Mouse (Mus musculus): Measurements from ENCODE around the gene Arfgef2. TPM values are rescaled to one million over a fixed set of nuclear protein-coding genes. Genes with fewer than 3 reads are reported as not detected.

Gene Arfgef2
- total RNA-seq, 1 experiment from 2014 or later: 17.1 TPM

DNA sequence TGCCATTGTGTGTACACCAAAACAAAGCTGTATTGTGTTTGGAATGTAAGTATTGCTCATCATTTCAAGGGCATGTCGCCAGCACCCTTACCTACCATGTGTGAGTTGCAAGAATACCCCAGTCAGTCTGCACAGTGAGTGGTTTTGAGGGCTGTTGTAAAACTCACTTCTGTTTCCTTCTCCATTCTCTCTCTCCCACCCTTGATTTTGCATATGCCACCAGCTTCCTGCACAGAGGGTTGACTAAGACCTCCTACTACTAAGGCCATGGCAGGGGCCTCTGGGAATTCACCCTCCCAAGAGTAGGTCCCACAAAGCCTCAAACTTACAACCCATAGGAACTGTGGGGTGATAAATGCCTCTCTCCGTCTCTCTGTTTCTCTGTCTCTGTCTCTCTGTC lies 4.0 kb upstream of the Arfgef2 start:
- no peak for ATAC-seq (replicated peaks; ENCODE audit: insufficient number of reproducible peaks, low FRiP score, low TSS enrichment, poor library complexity, severe bottlenecking)

DNA sequence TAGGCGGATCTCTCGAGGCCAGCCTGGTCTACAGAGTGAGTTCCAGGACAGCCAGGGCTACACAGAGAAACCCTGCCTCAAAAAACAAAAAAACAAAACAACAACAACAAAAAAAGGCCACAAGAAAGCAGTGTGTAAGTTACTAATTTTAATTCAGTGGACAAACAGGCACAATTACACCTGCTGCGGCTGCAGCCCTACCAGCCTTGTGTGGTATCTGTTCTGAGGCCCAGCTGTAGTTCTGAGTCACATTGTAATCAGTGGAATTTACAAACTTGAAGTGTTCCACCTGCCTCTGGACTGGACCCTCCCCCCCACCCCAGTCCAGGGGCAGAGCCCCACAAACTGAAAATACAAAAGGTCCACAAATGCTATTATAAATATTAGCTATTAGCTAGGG lies 2.1 kb upstream of the Arfgef2 start:
- ATAC-seq (replicated peaks; ENCODE audit: insufficient number of reproducible peaks, low FRiP score, low TSS enrichment, poor library complexity, severe bottlenecking): no peak

DNA sequence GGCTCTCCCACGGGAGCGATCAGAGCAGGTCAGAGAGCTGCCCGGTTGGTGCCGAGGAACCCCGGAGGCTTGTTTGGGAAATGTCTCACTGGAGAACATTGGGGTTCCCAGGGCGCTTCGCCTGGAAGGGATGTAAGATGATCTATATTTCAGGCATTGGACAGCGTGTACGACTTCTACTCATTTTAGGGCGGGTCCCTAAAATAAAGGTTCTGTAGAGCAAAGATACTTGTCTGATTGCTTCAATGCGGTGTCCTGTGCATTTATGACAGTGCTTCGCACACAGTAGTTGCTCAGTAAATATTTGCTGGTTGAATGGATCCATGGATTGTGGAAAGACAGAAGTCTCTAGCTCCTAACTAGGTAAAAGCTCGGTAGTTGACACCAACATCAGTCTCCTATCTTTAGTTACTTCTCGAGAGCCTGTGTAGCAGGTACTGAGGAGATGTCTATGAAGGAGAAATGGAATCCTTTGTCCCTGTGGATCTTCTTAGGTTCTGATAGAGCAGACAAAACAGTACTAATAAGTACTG lies 851 bp downstream of the Arfgef2 start:
- no peak for ATAC-seq (replicated peaks; ENCODE audit: insufficient number of reproducible peaks, low FRiP score, low TSS enrichment, poor library complexity, severe bottlenecking)

DNA sequence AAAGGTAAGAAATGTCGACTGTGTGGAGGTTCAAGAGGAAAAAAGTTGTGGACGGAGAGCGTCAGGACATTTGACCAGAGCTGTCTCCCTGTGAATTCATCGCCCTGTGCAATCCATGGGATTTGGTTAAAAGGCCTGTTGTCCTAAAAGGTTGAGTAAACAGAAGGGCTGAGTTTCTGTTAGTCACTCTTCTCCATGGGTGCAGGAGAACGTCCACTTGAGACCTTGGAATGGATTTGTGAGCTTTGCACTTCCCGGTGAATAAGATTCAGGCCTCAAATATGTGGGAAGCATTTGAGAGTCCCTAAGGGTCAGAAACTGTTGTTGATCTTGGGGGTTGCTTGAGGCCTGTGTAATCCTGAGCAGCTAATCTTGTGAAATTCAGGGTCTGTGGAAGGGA lies 1.4 kb downstream of the Arfgef2 start:
- ATAC-seq (replicated peaks; ENCODE audit: insufficient number of reproducible peaks, low FRiP score, low TSS enrichment, poor library complexity, severe bottlenecking): no peak

DNA sequence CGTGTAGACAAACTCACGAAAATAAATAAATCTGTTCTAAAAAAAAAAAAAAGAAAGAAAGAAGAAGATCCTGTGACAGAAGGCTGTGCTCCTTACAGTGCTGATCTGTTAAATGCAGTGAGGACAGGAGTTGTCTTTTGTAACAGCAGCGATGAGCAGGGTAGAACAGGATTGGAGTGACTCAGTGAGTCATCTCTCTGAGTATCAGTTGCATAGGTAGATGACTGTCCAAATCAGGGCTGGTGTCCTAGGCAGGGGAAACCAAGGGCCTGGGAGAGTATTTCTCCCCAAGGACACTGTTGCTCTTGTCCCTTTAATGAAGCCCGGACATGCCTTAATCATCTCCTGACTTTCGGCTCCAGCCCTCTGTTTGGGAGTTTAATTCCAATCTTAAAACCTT lies 4.1 kb downstream of the Arfgef2 start:
- no peak for ATAC-seq (replicated peaks; ENCODE audit: insufficient number of reproducible peaks, low FRiP score, low TSS enrichment, poor library complexity, severe bottlenecking)

DNA sequence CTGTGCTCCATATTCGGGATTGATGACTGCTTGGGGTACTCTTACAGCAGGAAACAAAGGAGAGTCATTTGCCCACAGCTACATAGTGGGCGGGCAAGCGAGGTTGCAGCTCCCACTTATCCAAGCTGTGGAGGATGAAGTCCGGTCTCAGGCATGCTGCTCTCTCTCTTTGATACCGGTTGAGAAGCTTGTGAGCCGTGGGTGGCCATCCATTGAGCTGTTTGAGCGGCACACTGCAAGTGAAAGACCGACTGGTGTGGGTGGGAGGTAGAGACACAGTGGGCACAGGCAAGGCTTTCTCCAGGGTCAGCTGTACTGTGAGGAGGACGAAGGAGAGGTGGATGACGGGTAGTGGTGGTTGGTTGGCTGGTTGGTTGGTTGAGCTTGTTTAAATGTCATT lies 5.4 kb downstream of the Arfgef2 start:
- ATAC-seq (replicated peaks; ENCODE audit: insufficient number of reproducible peaks, low FRiP score, low TSS enrichment, poor library complexity, severe bottlenecking): 0 out of 2 replicates have a peak, but pooled peaks have one; percentile 22

DNA sequence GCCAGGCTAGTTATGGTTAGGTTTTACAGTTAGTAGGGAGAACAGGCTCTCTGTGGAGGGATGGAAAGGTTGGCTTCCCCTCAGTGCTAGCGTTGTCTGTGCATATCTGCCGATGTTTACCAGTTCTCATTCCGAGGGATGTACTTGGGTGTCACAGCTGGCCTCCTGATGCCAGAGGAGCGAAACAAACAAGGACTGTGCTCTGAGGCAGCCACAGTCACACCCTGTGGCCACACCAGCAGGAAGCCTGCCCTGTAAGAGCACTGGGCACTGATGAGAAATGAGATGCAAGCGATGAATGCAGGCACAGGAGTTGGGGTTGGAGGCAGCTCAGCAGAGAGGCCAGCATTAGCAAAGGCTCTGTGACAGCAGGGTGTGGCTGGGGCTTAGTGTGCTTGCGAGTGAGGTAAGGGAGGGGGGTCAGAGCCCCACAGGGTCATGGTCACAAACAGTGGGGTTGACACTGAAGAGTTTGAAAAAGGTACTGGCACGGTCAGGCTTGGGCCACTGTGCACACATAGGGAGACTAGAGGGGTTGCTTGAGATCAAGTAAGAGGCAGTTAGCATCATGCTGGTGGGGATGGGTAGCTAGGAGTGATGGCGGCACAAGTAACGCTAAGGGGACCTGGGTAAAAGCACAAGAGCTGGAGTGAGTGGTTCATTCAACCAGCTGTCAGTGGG lies 13.2 kb downstream of the Arfgef2 start:
- ATAC-seq (replicated peaks; ENCODE audit: insufficient number of reproducible peaks, low FRiP score, low TSS enrichment, poor library complexity, severe bottlenecking): peak; percentile 11; the same call in 1 of the 2 replicates

DNA sequence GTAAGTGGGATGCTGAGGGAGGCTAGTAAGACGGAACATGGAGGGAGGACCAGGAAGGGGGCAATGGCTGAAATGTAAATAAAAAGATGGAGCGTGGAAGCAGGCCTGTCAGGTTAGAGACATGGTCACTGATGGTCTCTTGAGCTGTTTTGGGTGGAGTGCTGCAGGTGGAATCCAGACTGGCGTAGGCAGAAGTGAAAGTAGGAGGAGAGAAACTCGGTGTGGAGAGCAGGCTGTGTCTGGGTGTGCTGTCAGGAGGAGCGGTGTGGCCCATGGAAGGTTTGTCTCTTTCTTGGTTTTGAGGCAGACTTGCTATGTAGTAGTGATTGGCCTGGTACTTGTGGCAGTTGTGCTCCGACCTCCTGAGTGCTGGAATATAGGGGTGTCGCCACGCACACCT lies 14.5 kb downstream of the Arfgef2 start:
- no peak for ATAC-seq (replicated peaks; ENCODE audit: insufficient number of reproducible peaks, low FRiP score, low TSS enrichment, poor library complexity, severe bottlenecking)

DNA sequence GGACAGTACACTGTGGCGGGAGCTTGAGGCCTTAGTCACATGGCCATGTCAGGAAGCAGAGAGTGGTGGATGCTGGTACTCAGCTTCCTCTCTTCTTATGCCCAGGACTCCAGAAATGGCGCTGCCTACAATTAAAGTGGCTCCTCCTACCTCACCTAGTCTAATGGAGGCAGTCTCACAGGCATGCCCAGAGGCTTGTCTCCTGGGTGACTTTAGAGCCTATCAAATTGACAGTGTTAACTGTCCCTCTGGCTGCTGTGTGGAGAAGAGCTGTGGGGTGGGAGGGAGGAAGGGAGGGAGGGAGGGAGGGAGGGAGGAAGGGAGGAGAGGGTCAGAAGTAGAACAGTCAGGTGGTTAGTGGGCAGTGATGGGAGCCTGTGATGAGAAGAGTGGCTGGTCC lies 15.5 kb downstream of the Arfgef2 start:
- no peak for ATAC-seq (replicated peaks; ENCODE audit: insufficient number of reproducible peaks, low FRiP score, low TSS enrichment, poor library complexity, severe bottlenecking)

DNA sequence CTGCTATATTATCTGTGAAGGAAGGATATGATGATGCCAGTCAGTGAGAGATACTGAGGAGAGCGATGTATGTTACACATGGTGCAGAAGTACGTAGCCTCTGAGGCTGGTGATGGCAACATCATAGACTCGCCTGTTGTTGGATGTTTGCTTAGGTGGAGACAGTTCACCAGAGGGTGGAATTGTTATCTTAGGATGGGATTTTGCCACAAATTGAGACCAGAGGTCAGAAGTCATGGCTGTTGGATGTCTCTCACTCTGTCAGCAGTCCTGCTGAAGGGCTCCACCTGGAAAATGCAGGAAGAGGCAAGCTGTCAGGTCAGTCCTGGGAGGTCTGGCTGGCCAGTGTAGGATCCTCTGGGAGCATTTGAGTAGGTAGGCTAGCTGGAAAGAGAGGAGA lies 16.0 kb downstream of the Arfgef2 start:
- ATAC-seq (replicated peaks; ENCODE audit: insufficient number of reproducible peaks, low FRiP score, low TSS enrichment, poor library complexity, severe bottlenecking): no peak

DNA sequence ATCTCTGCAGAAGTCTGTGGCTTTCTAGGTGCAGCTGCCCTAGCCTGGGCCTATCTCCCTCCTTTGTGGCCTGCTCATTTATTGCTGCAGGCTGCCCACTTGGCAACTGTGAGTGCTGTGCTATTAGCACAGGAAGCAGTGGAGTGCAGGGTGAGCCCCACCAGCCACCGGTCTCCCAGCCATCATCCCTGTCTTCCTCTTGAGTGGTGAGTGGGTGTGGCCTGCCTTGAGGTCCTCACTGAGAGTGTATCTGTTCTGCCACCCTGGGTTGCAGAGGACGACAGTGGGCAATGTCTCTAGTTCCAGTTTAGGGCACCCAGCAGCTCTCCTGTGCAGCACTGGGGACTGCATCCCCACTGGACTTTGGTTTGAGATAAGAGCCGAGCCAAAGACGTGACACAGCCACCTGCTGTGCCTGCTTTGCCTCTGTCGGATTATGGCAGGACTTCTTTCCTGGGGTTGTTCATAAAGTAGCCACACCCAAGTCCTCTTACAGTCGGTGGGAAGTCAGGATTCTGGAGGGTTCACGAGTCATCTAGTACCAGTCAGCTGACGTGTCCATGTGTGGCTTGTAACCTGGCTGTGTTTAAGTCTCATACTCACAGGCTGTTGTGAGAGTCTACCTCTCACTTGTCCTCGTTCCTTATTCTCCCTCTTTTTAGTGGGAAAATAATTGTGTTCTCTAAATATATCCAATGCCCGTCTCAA lies 16.9 kb downstream of the Arfgef2 start:
- ATAC-seq (replicated peaks; ENCODE audit: insufficient number of reproducible peaks, low FRiP score, low TSS enrichment, poor library complexity, severe bottlenecking): no peak

DNA sequence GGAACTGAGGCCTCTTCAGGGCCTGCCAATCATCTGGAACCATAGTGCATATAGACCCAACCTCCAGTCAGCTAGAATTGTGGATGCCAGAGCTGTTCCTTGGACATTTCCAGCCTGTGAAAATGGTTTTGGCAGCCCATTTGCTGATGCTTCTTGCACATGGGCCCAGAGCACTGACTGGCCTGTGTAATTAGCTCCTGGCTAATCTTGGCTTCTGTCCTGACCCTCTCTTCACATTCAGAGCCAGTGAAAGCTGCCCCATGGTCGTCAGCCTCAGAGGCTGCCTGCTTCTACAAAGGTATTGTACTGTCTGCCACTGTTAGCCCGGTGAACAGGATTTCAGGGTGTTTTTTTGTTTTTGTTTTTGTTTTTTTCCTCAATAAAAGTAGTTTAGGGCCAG lies 17.5 kb downstream of the Arfgef2 start:
- ATAC-seq (replicated peaks; ENCODE audit: insufficient number of reproducible peaks, low FRiP score, low TSS enrichment, poor library complexity, severe bottlenecking): no peak

DNA sequence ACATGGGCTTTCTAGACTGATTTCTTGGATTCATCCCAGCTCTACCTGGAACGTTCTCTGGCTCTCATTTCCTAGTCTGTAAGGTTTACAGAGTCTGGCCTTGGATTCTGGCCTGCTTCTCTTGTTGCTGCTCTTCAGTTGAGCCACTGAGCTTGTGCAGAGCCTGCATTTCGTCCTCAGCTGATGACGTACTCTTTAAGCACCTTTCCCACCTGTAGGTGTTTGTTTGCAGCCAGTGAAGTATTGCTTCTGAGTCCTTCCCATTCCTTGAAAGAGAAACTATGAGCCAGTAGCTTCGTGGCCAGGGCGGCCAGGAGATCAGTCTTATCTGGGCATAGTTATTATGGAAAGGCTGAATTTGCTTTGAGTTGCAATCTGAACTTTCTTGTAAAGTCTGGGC lies 19.0 kb downstream of the Arfgef2 start:
- no peak for ATAC-seq (replicated peaks; ENCODE audit: insufficient number of reproducible peaks, low FRiP score, low TSS enrichment, poor library complexity, severe bottlenecking)

DNA sequence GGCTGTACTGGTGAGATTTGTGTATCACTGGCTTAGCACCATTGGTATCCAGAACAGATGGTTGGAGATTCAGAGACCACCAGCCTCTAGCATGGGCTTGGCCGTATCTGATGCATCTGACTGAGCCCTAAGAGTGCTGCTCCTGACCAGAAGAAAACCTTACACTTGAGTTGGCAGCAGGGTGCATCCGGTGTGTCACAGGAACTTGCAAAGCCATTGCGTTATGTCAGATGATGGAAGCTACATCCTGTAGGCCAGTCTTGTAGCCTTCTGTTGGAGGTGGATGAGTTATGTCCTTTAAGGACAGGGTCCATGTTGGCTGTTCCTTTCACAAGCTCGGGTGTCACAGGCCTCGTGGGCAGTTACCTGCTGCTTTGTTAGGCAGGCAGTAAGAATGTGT lies 19.6 kb downstream of the Arfgef2 start:
- no peak for ATAC-seq (replicated peaks; ENCODE audit: insufficient number of reproducible peaks, low FRiP score, low TSS enrichment, poor library complexity, severe bottlenecking)

DNA sequence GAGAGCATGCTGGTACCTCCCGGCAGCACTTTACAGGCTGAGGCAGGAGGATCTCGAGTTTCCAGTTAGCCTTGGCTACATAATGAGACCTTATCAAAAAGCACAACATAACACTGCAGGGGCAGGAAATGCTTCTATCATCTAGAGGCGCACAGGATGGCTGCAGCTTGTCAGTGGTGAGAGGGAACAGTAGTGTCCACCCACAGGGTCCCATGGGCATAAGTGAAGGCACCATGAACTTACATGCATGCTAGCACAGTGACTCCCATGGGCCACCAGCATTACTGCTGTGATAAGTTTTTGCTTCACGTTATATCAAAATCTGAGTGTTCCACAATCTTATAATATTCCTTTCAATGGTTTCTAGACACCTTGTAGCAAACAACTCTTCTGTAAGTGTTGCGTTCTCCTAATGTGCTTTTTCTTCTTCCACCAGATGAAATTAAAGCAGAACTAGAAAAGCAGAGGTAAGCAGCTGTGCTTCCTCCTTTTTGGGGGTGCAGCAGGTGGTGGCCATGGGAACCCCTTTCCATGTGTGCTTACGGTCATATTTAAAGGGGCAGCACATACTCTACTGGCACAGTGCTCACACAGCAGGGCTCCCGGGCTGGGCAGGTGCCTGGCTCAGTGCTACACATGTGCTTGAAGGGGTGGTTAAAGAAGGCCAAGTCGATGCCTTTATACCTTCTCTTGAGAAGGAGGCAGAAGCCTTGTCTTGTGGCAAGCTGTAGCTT lies 21.3 kb downstream of the Arfgef2 start:
- ATAC-seq (replicated peaks; ENCODE audit: insufficient number of reproducible peaks, low FRiP score, low TSS enrichment, poor library complexity, severe bottlenecking): 0 out of 2 replicates have a peak, but pooled peaks have one; percentile 40

DNA sequence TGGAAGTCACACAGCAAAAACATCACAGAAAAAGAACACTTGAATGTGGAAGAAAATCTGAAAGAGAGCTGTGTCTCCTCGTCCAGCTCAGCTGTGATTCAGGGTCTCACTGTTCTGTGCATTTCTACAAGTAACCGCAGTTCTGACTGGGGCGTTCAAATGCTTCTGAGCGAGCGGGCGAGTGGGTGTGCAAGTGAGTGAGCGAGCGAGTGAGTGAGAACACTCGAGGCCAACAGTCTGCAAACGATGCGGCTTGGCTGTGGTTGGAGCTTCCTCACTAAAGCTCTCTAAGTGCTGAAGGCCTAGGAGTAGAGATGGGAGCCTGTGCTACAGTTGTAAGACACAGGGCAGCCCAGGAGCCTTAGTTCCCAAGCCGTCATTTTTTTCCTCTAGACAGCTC lies 22.9 kb downstream of the Arfgef2 start:
- ATAC-seq (replicated peaks; ENCODE audit: insufficient number of reproducible peaks, low FRiP score, low TSS enrichment, poor library complexity, severe bottlenecking): no peak

DNA sequence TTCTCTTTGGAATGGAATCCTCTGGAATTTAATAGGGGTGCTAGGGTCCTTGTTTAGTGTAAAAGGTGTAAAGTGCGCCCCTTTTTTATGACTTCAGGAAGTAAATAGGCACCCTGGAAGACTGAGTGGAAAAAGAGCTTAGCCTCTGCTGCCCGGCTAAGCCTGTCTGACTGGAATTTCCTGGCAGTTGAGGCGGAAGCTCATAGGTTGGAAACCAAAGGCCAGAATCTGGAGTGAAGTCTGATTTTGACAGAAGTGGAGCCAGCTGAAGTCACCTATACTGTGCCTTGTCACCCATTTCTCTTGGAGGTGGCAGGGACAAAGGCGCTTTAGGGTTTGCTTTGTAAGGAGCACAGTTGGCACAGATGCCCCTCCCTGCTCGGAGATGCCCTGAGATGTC lies 25.0 kb downstream of the Arfgef2 start:
- no peak for ATAC-seq (replicated peaks; ENCODE audit: insufficient number of reproducible peaks, low FRiP score, low TSS enrichment, poor library complexity, severe bottlenecking)

DNA sequence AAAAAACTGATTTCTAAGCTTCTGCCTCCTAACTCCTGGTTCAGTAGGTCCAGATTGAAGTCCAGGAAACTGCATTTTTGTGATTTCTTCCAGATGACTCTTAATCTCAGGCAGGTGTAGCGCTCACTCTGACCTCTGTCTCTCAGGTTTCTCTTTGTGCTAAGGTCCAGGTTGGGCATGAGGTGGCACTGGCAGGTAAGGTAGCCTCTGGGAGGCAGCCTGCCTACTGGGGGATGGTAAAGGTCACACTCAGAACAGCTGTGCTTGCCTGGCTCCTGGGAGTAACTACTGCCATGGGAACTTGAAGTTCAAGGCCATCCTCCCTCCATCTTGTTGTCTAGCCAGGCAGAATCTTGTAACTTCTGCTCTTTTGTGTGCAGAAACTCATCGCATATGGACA lies 28.7 kb downstream of the Arfgef2 start:
- no peak for ATAC-seq (replicated peaks; ENCODE audit: insufficient number of reproducible peaks, low FRiP score, low TSS enrichment, poor library complexity, severe bottlenecking)

DNA sequence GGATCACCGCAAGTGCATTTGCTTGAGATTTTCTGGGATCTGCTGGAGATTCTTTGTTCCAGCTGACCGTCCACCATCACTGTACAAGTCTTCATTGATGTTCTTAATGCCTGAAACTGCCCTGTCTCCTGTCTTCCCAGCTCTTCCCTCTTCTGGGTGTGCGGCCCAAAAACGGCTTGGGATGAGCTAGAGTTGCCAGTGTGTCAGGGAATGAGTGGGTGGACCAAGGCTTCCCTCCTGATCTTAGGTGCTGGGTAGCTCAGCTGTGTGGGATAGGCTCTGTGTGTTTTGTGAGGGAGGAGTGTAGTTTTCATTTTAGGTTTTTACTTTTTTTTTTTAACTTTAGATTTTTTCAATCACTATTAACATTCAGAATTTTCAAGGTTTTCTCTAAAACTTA lies 29.4 kb downstream of the Arfgef2 start:
- ATAC-seq (replicated peaks; ENCODE audit: insufficient number of reproducible peaks, low FRiP score, low TSS enrichment, poor library complexity, severe bottlenecking): no peak

DNA sequence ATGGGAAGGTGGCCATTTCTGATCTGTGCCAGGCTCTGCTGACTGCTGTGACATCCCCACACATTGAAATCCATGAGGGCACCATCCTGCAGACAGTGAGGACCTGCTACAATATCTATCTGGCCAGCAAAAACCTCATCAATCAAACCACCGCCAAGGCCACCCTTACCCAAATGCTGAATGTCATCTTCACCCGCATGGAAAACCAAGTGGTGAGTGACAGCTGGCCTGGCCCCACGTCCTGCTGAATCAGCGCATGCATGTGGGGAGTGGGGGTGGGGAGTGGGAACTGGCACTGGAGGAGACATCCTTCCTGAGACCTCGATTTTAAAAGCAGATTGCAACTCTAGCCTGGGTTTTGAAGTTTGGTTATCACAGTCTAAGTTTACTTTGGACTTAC lies 30.2 kb downstream of the Arfgef2 start:
- ATAC-seq (replicated peaks; ENCODE audit: insufficient number of reproducible peaks, low FRiP score, low TSS enrichment, poor library complexity, severe bottlenecking): no peak

Measured in monocyte, adult 5-6 weeks (primary cell).